Mouse (Mus musculus) heart, adult 9 months (tissue): ENCODE results near the gene Psg19.
"Not testable (repeated sequence)": the region's sequence is repeated elsewhere in the genome, so short reads cannot be mapped to it uniquely, and the experiment has no call there.

ENCODE experiments used
- DNase-seq, 2 experiments: peaks; one replicate each; pipeline ENCODE4 v3.0.0; 2022; ENCODE audit warnings: low spot score in 2 of 2

The Psg19 gene

GRCm38 (mm10) chr7:18798420-18798819 is at the start of gene Psg19:
Psg19 (minus strand) TSS chr7:18798520.
- DNase-seq, result no peak

GRCm38 (mm10) chr7:18844811-18845210 is 46.5 kb upstream of the Psg19 start:
- no peak for DNase-seq

- DNase-seq, result no peak
Measured at GRCm38 (mm10) chr7:18841174-18841567, 42.9 kb upstream of the Psg19 start.

- peak; percentile 75 to 87 for DNase-seq
Measured at GRCm38 (mm10) chr7:18840386-18841173, 42.3 kb upstream of the Psg19 start.

GRCm38 (mm10) chr7:18839865-18840264 is 41.5 kb upstream of the Psg19 start, which contains the start of gene Mill2:
Mill2 (plus strand) TSS chr7:18839966.
- peak; percentile 63 to 67 for DNase-seq

- peak in 1 of 2 experiments; percentile 4 for DNase-seq
Measured at GRCm38 (mm10) chr7:18832298-18832697, 34.0 kb upstream of the Psg19 start.

- DNase-seq, result no peak
Measured at GRCm38 (mm10) chr7:18829545-18829944, 31.2 kb upstream of the Psg19 start.

- DNase-seq, result peak; percentile 10 to 13
Measured at GRCm38 (mm10) chr7:18828592-18828991, 30.3 kb upstream of the Psg19 start.

- DNase-seq, result no peak
Measured at GRCm38 (mm10) chr7:18827792-18828546, 29.6 kb upstream of the Psg19 start.

- no peak for DNase-seq
Measured at GRCm38 (mm10) chr7:18821507-18821906, 23.2 kb upstream of the Psg19 start, which contains the start of gene Psg17. Psg17 (minus strand) TSS chr7:18821607.

- no peak for DNase-seq
Measured at GRCm38 (mm10) chr7:18818301-18818700, 20.0 kb upstream of the Psg19 start.

GRCm38 (mm10) chr7:18803526-18803925 is 5.2 kb upstream of the Psg19 start:
- DNase-seq, result no peak

GRCm38 (mm10) chr7:18799129-18799528 is 809 bp upstream of the Psg19 start:
- no peak for DNase-seq

- peak in 1 of 2 experiments; percentile 11 for DNase-seq
Measured at GRCm38 (mm10) chr7:18790671-18791070, 7.6 kb downstream of the Psg19 start.

- DNase-seq, result not testable (repeated sequence)
Measured at GRCm38 (mm10) chr7:18781301-18781700, 17.0 kb downstream of the Psg19 start.

- peak; percentile 6 to 32 for DNase-seq
Measured at GRCm38 (mm10) chr7:18779337-18779781, 19.0 kb downstream of the Psg19 start.

- DNase-seq, result not testable (repeated sequence)
Measured at GRCm38 (mm10) chr7:18762885-18763284, 35.4 kb downstream of the Psg19 start.

- not testable (repeated sequence) for DNase-seq
Measured at GRCm38 (mm10) chr7:18760152-18760551, 38.2 kb downstream of the Psg19 start.

- peak; percentile 24 to 46 for DNase-seq
Measured at GRCm38 (mm10) chr7:18749896-18750477, 48.3 kb downstream of the Psg19 start.

- DNase-seq, result no peak
Measured at GRCm38 (mm10) chr7:18748994-18749895, 49.1 kb downstream of the Psg19 start.

GRCm38 (mm10) chr7:18747420-18747819 is 50.9 kb downstream of the Psg19 start:
- not testable (repeated sequence) for DNase-seq
